Mouse (Mus musculus): Measurements from ENCODE around the gene 1810009A15Rik. TPM values are rescaled to one million over a fixed set of nuclear protein-coding genes. Genes with fewer than 3 reads are reported as not detected.

The 1810009A15Rik gene
- total RNA-seq, 2 experiments from 2014 or later: 21.4 to 23.9 TPM

DNA sequence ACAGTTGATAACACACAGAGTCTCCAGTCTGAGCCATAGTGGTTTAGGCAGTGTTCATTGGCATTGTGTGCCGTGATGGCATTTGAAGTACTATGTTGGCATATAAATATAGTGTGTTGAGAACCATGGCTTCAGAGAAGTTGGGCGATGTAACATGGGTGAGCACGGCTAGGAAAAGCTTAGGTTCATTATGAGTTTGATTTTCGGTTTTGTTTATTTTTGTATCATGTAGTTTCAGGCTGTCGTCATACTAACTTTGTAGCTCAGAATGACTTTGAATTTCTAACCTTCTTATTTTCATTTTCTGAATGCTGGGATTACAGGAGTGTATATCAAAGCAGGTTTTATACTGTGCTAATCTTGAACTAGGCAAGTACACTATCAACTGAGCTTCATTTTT is 14.8 kb downstream of the 1810009A15Rik start:
- intact Hi-C loops (cut with DNase I): no loop called here

GRCm38 (mm10) chr19:8908531-8908930 is 19.9 kb downstream of the 1810009A15Rik start:
- intact Hi-C loops (cut with DNase I): no loop called here
- no peak for DNase-seq (ENCODE audit: low spot score in 2 of 2)

More for the DNA sequence above, 14.8 kb downstream of the 1810009A15Rik start:
- DNase-seq (ENCODE audit: low spot score in 2 of 2): no peak

- DNase-seq (ENCODE audit: low spot score in 2 of 2): peak; percentile 34 to 81
- intact Hi-C loops (cut with DNase I): loop anchor here (2.0 kb wide), 1 partner anchor 13 kb away; the partner anchor contains the start of gene Ganab
These were observed 23.2 kb downstream of the 1810009A15Rik start for GRCm38 (mm10) chr19:8911810-8912209.

DNA sequence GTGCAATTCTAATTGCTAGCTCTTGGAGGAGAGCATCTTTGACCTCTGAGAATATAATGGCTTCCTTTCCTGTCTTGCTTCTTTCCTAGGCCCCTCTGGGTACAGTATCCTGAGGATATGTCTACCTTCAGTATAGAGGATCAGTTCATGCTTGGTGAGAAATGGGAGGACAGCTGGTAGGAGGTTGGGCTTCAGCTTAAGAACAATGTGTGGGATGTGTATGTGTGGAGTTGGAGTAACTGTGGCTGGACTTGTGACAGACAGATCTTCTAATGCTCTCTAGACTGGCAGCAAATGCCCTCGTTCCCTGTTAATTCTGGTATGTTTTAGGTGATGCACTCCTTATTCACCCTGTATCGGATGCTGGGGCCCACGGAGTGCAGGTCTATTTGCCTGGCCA is 25.6 kb downstream of the 1810009A15Rik start:
- intact Hi-C loops (cut with DNase I): no loop called here
- DNase-seq (ENCODE audit: low spot score in 2 of 2): peak; percentile 28 to 85

DNA sequence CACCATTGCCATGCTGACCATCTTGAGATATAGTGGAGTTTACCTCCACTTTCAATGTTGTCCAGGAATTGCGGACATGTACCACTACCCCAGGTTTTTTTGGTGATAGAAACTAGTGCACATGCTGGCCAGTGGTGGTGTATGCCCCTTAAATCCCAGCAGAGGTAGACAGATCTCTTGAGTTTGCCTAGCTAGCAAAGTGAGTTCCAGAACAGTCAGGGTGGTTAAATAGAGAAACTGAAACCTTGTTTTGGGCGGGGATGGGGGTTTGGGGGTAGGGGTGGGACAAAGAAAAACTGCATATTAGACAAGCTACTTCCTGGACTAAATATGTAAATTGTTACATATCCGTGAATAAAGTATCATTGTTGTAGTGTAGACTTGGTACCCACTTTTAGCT is 30.3 kb downstream of the 1810009A15Rik start:
- DNase-seq (ENCODE audit: low spot score in 2 of 2): no peak
- intact Hi-C loops (cut with DNase I): no loop called here

DNA sequence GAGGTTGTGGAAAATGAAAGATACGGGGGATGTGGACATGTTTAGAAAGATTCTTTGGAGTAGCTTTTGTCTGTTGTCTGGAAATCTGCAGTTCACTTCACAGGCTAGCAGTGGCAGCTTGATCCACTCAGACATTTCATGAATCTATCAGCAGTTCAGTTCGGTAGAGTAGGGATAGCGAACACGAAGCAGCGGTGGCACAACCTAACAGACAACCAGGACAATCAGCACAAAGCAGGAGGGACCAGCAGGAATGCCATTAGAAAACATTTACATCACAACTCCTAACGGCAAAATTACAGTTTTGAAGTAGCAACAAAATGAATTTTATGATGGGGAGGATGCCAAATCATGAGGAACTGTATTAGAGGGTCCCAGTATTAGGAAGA is 31.0 kb downstream of the 1810009A15Rik start:
- no peak for DNase-seq (ENCODE audit: low spot score in 2 of 2)
- intact Hi-C loops (cut with DNase I): no loop called here

- DNase-seq (ENCODE audit: low spot score in 2 of 2): peak; percentile 96 to 97
- intact Hi-C loops (cut with DNase I): no loop called here
These were observed 31.6 kb downstream of the 1810009A15Rik start, which contains the start of gene B3gat3 for GRCm38 (mm10) chr19:8920073-8920736. B3gat3 (plus strand) TSS chr19:8920374.

DNA sequence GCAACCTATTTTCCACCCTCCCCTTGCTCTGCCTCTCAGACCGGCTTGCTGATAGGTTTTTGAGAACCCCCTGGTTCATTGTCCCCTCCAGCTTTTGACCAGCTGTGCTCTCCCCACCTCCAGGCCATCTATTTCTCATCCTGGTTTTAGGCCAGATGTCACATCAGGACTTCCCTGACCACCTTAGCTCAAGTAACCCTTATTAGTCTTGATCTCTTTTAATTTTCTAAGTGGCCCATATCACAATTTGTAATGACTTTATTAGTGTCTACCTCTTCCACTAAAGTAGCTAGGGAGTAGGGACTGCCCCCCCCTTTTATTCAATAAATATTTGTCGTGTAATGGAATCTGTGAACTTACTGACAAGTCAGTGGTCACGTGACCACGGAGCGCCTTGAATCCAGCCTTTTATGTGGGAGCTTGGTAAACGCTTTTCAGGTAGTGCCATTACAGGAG is 32.2 kb downstream of the 1810009A15Rik start:
- DNase-seq (ENCODE audit: low spot score in 2 of 2): peak; percentile 27 to 35
- intact Hi-C loops (cut with DNase I): no loop called here

- no peak for DNase-seq (ENCODE audit: low spot score in 2 of 2)
- intact Hi-C loops (cut with DNase I): no loop called here
These were observed 33.1 kb downstream of the 1810009A15Rik start for GRCm38 (mm10) chr19:8921741-8922140.

GRCm38 (mm10) chr19:8926766-8927165 is 38.1 kb downstream of the 1810009A15Rik start:
- DNase-seq (ENCODE audit: low spot score in 2 of 2): peak in 1 of 2 experiments; percentile 24

DNA sequence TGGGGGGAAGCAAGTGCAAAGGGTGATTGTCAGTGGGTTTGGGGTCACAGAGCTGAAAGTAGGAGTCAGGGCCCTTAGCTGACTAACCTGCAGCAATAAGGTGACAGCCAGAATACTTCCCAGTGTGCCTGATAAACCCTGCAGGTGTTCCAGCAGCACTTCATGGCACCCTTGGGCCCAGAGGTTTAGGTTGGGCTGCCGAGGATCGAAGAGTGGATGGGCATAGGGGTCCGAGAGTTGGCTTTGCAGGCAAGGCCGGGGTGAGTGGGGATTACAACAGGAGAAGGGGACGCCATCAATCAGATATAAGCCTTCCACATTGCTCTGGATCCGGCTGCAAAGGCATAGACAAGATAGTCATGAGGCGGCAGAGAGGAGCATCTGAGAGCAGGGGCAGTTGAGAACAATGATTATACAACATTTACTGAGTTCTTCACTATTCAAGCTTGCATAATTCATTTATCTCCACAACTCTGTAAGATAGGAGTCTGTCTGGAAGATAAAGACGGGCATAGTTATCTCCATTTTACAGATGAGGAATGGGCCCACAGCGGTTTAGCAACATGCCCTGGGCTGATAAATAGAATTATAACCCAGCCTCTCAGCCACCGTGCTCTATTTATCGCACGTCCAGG is 39.4 kb downstream of the 1810009A15Rik start:
- DNase-seq (ENCODE audit: low spot score in 2 of 2): no peak

More at GRCm38 (mm10) chr19:8926766-8927165, 38.1 kb downstream of the 1810009A15Rik start:
- intact Hi-C loops (cut with DNase I): no loop called here

DNA sequence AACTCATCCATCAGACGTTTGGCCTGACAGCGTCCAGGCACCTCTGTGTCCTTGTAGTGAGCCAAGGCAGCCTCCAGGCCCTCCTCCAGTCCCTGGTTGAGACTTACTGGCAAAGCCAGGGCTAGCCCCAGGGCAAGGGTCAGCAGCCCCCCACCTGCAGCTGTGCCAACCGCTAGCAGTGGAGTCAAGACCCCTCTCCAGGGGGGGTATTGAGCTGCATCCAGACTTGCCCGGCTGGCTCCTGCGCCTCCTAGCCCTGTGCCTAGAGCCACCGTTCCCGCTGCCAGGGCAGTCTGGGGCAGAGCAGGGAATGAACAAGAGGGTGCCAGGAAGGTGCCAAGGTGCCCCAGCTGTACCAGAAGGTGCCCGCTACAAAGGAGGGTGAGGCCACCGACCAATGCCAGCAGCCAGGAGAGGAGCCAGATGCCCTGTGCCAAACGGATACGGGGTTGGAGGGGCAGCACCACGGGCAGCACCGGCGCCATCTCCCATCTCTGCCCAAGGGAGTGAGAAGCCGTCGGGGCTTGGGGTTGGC is 40.1 kb downstream of the 1810009A15Rik start:
- no peak for DNase-seq (ENCODE audit: low spot score in 2 of 2)
- intact Hi-C loops (cut with DNase I): no loop called here

More for the DNA sequence above, 39.4 kb downstream of the 1810009A15Rik start:
- intact Hi-C loops (cut with DNase I): no loop called here

GRCm38 (mm10) chr19:8929224-8930088 is 40.8 kb downstream of the 1810009A15Rik start, which contains the start of the genes Rom1 and Eml3:
Rom1 (minus strand) TSS chr19:8929356.
Eml3 (plus strand) TSS chr19:8929552.
- intact Hi-C loops (cut with DNase I): no loop called here

GRCm38 (mm10) chr19:8930117-8930516 is 41.5 kb downstream of the 1810009A15Rik start:
- no peak for DNase-seq (ENCODE audit: low spot score in 2 of 2)
- intact Hi-C loops (cut with DNase I): no loop called here

More at GRCm38 (mm10) chr19:8929224-8930088, 40.8 kb downstream of the 1810009A15Rik start, which contains the start of the genes Rom1 and Eml3:
- DNase-seq (ENCODE audit: low spot score in 2 of 2): peak; percentile 49 to 60

DNA sequence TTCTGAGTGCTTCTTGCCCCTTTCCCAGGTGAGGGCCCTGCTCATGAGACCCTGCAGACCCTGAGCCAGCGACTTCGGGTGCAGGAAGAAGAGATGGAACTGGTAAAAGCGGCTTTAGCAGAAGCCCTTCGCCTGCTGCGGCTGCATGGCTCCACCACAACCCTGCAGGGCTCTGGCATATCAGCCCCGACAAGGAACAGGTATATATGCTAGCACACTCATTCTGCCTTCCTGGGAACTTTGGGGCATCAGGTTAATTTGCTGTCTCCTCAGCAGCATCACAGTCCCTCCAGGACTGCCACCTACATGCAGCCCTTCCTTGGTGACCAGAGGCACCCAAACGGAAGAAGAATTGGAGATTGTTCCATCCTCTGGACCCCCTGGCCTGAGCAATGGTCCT is 42.1 kb downstream of the 1810009A15Rik start:
- DNase-seq (ENCODE audit: low spot score in 2 of 2): no peak
- intact Hi-C loops (cut with DNase I): no loop called here

DNA sequence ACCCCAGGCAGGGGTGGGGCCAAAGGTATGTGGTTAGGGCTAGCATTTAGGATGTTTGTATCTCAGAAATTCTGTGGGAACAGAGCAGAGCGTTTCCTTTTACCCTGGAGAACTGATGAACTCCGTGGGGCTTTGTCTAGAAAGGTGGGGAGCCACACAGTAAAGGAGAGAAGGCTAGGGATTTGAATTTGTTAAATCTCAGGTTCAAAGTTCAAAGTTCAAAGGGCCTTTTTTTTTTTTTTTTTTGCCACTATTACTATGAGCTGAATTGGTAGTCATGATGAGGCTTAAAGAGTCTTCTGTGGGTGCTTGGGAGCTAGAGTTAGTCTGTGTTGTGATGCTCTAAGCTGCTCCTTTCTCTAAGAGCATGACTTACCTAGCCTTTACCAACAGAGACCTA is 48.1 kb downstream of the 1810009A15Rik start:
- no peak for DNase-seq (ENCODE audit: low spot score in 2 of 2)
- intact Hi-C loops (cut with DNase I): no loop called here

All from left cerebral cortex, postnatal 25 days (tissue).